Mouse (Mus musculus) E14TG2a.4 (cell line): ENCODE results near the gene Nt5dc2.

ENCODE experiments used
- CTCF ChIP-seq: conservative IDR thresholded peaks from 2 replicates; pipeline ENCODE4 v1.5.1; 2014; ENCODE audit warnings: low read length
- NANOG ChIP-seq: IDR thresholded peaks from 2 replicates; pipeline ENCODE4 v1.6.1; 2014; ENCODE audit warnings: borderline replicate concordance, low read length, mixed read lengths
- POU5F1 ChIP-seq: IDR thresholded peaks from 2 replicates; pipeline ENCODE4 v1.6.1; 2014; ENCODE audit warnings: low read length, borderline replicate concordance

DNA sequence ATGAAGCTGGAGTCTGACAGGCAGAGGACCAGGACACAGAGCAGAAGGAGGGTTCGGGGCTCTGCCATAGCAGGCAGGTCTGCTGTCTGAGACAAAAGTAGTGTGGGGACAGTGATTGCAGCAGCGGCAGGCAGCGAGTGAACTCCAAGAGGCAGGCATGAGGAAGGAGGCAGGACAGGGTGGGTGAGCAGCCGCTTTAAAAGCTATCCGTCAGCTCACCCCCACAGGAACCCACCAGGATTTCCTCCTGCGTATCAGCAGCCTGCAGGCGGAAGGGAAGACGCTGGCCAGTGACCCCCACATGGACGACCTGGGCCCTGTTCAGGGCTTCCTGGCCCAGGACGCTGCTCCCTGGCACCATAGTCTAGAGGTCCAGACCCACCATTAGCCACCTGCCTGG is 37.6 kb downstream of the Nt5dc2 start, which contains the start of gene Stab1:
- TF ChIP-seq CTCF = no peak
- no peak for TF ChIP-seq POU5F1
- TF ChIP-seq NANOG = no peak
